Mouse (Mus musculus) yolk sac, embryonic 10.5 days (tissue): ENCODE measurements at regions not wholly inside any gene's neighbourhood (a gene's known extent, or its start where the extent isn't known, plus 50 kb on each side); places are given as distances from the start of the nearest gene placed in this dataset.

Experiments
- DNase-seq: peaks from one replicate; pipeline ENCODE4 v3.0.0-alpha.2; 2017; ENCODE audit warnings: low spot score

GRCm38 (mm10) chr11:82668026-82668425 lies 96.1 kb downstream of the Cct6b start:
- DNase-seq, result no peak

- DNase-seq, result no peak
These were observed 100.0 kb downstream of the Cct6b start for GRCm38 (mm10) chr11:82664076-82664475.

- DNase-seq, result no peak
These were observed 102.0 kb downstream of the Cct6b start for GRCm38 (mm10) chr11:82662086-82662485.

DNA sequence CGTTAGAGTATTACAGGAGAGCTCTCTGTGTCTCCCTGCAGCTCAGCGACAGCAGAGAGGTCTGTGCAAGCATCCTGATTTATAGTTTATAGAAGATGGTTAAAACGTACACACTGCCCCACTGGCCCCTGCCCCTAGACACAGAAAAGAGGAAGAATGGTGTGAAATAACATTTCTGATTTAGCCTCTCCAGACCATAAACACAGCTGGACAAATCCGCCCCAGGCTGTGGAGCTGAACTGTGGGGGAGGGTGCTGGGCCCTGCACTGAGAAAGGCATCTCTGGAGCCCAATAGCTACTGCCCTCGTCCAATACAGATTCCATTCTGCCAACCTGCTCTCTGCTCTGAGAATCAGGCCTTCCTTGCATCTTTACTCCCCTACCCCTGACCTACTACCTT lies 112.4 kb downstream of the Cct6b start:
- peak; percentile 52 for DNase-seq

GRCm38 (mm10) chr11:82638513-82638912 lies 125.6 kb downstream of the Cct6b start:
- peak; percentile 8 for DNase-seq

- no peak for DNase-seq
These were observed 131.9 kb downstream of the Cct6b start for GRCm38 (mm10) chr11:82632191-82632590.

DNA sequence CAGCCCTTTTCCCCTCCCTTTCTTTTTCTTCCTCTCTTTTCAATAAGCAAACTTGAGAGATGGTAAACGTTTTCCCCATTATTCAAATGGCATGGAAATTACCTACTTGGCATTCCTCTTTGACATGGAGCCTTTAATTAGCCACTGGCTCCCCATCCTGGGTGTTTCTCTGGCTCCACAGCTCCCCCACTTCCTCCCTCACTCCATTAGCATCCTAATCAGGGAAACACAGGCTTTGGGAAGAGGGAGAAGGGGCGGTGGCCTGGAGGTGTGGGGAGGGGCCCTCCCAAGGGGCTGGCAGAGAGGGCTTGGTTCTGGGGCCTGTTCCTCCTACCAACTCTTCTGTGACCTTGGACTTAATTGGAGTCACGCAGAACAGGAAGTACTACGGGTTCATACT lies 132.7 kb downstream of the Cct6b start:
- DNase-seq, result no peak

GRCm38 (mm10) chr11:82626501-82627111 lies 137.5 kb downstream of the Cct6b start:
- DNase-seq, result no peak

DNA sequence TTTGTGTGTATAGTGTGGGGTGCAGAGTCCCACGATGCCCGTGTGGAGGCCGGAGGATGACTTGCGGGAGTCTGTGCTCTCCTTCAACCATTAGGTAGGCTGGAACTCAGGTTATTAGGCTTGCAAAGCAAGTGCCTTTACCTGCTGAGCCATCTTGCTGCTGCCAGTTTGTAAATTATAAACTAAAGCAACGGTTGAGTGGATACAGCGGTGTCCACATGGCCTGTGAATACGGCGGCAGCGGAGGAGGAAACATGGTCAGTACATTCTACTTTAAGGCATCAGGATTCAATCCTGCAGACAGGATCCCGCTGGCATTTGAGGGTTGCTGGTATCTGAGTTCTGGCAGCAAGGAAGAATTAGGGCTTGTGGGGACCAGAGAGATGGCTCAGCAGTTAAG lies 143.1 kb downstream of the Cct6b start:
- DNase-seq, result no peak

DNA sequence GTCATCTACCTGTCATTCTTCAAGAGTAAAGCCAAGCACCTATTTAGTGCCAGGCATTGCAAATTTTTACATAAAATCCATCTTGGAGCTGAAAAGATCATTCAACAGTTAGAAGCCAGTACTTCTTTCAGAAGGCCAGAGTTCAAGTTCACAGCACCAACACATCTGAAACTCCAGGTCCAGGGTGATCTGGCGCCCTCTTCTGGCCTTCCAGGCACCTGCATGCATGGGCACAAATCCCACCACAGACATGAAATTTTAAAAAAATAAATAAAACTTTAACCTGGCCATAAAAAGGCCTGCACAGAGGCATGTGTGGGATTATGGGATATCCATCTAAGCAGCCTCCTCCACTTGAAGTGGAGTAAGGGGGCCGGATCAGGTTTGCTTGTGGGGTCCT lies 144.7 kb downstream of the Cct6b start:
- no peak for DNase-seq

DNA sequence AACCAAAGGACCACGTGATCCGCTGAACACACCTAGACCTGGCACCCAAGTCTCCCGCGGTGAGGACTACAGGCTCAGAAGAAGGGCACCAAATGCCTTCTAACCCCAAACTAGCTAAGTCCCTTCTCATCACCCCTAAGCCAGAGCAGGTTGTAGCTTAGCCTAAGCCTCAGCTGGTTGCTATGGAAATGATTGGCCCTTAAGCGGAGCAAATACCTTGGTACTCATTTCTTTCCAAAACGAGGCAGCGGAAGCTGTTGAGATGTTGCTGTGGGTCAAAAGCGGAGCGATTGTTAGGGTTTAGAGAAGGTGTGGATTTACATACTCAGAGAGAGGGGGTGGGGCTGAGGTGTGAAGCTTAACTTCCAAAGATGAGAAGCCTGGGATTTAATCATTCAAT lies 145.7 kb downstream of the Cct6b start:
- no peak for DNase-seq

DNA sequence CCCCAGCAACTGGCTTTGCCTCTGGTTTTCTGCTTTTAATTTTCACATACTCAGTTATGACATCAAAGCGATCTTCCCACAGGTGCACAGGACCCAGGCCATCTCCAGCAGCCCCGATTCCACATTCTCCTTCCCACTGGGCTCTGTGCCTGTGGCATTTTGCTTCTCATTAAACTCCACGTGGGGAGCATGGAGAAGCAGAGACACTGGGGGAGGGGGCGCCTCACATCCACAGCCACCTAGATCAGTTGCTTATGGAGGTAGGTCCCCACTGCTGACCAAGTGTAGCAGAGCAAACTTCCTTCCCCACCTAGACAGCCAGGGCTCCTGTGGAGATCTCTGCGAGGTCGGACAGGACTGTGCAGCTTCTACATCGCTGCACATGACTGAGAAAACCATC lies 147.3 kb downstream of the Cct6b start:
- DNase-seq, result no peak

DNA sequence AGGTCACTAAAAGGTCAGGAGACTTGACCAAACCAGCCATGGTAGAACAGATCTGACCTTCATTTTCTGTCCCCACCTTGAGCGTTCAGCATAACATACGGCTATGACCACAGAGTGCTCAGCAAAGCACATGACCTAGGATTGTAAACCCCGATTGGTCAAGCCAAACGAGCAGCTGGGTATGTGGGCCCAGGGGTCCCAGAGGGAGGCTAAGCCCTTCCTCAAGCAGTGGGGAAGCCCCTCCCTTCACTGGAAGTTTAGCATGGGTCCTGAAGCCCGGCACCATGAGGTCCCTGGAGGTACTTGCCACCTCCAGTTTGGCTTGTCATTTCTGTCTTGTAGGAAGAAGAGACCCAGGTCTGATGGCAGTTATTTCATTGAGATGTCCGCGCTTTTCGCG lies 149.8 kb downstream of the Cct6b start:
- DNase-seq, result no peak

- DNase-seq, result no peak
These were observed 150.6 kb downstream of the Cct6b start for GRCm38 (mm10) chr11:82613503-82613902.

- DNase-seq, result no peak
These were observed 152.1 kb downstream of the Cct6b start for GRCm38 (mm10) chr11:82612026-82612425.

DNA sequence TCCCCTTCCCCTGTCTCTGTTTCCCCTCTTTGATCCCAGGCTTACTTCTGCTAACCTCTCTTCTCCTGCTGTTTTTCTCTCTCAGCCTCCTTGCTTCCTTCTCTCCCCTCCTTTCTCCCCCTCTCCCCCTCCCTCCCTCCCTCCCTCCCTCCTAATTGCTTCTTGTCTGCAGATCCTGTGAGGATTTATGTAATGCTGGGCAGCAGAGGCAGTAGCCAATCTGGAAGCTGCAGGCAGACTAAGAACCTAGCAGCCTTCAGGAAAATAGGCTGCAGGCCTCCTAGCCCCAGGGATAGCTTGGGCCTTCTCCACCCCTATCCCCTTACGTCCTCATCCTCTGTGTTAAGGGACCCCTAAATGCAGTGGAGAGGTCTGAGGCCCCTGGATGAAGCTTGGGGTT lies 155.2 kb downstream of the Cct6b start:
- DNase-seq, result peak; percentile 4

GRCm38 (mm10) chr11:82607661-82608060 lies 156.5 kb downstream of the Cct6b start:
- DNase-seq, result no peak

DNA sequence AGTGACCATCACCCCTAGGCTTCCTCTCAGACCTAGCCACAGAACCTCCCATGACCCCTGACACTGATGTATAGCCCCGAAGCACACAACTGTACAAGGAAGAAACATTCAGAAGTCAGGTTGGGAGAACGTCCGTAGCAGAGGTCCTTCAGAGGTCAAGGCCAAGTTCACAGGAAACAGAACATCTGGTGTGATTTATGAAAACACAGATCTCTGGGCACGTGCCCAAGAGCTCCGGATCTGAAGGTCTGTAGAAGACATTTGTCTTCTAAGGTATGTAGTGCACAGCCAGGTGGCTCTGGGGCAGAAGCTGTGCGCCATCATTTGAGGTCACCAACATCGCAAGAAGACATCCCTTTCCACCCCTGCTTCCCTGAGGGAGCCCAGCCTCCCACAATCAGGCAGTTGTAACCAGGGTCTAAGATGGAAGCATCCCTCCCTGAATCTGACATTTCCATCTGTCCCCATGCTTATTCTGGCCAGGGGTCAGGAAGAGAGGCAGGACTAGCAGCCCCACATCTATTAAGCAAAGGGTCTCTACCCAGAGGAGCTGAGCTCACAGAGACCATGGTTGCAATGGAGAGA lies 159.8 kb downstream of the Cct6b start:
- DNase-seq, result peak; percentile 7

DNA sequence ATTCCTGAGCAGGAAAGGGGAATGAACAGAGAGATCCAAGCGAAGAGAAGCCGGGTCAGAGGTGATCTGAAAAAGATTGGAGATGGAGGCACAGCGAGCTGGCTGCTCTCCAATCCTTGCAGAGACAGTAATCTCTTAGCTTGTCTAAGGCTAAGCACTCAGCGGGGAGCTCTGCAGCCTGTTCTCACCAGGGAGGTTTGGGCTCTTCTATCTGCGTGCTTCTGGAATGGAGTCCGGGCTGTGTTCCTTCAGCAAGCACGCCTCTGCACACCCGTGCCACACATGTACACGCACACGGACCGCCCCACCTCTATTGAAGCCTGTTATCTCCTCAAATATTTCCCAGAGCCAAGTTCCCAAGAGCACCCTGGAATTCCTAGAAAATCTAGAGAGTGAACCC lies 161.3 kb downstream of the Cct6b start:
- DNase-seq, result peak; percentile 34

GRCm38 (mm10) chr11:82602250-82602649 lies 161.9 kb downstream of the Cct6b start:
- no peak for DNase-seq

- no peak for DNase-seq
These were observed 164.0 kb downstream of the Cct6b start for GRCm38 (mm10) chr11:82600151-82600550.

DNA sequence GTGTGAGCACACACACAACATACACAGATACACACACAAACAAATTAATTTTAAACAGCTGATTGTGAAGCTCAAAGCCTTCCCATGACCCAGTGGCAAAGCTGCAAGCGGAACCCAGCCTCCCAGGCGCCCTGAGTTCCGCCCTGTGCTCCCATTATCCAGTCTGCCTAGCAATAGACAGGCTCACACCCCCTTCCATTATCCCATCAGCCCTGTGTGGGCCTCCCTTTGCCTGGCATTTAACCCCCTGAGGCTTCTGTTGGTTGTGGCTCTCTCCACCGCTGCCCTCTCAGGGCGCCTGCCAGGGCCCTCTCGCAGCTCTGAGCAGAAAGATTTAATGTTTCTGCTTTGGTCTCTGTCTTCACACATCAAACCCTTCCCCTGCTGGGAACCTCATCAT lies 166.4 kb downstream of the Cct6b start:
- DNase-seq, result no peak

DNA sequence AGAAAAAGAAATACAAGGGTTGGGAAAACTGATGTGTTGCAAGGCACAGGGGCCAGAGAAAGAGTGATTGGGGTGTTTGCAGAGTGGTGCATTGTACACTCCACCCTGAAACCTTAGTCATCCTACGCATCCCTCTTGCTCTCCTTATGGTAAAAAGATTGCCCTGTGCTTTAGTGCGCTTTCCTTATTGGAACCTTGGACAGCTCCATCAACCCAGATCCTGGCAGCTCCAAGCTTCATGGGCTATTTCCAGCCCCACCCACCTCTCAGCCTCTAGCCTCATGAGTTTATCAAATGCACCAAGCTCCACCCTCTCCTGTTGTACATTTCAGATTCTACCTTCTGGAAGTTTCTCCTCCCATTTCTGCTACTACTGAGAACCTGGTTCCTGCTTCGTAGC lies 167.3 kb downstream of the Cct6b start:
- DNase-seq, result no peak

DNA sequence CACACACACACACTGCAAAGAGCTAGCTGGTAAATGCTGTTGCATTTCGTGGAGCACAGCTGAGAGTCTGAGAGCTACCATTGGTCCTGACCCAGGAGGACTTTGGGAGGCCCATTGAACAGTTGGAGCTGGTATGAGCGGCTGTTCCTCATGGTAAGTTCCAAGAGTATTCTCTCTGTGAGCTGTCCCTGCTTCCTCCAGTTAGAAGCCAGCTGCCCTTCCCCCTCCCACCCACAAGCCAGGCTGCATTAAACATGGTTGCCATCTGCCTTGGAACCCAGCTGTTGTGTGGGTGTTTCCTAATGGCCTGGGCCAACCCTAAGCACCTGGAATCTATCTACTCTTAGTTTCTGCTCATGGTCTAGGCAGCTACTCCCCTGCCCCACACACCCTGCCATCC lies 174.4 kb downstream of the Cct6b start:
- no peak for DNase-seq
